Mouse (Mus musculus) adrenal gland, postnatal 25 days (tissue): ENCODE data around the gene Rnf8. TPM values are rescaled to one million over a fixed set of nuclear protein-coding genes. Genes with fewer than 3 reads are reported as not detected.
"Not testable (repeated sequence)": the region's sequence is repeated elsewhere in the genome, so short reads cannot be mapped to it uniquely, and the experiment has no call there.

ENCODE experiments used
- DNase-seq: peaks from one replicate; pipeline ENCODE4 v3.0.0; 2021; ENCODE audit warnings: mixed read lengths
- long read RNA-seq: library from polyadenylated mRNA; stranded (forward); transcript quantifications from one replicate; pipeline ENCODE4 v2.0.0, GENCODE M21; 2021
- total RNA-seq: library from RNA; stranded (reverse); gene quantifications from 2 replicates; pipeline ENCODE4 v1.2.3, GENCODE M21; 2021

The Rnf8 gene
- 54.1 and 57.0 TPM in 2 replicates for total RNA-seq
- long read RNA-seq, full-length matches to known transcripts: 69 of 73 reads
- long read RNA-seq, partial matches to known transcripts: 0 of 73 reads
- long read RNA-seq, other reads (novel, unspliced or antisense): 4 of 73 reads

- peak; percentile 97 for DNase-seq
Observed at GRCm38 (mm10) chr17:29614115-29615023, at the start of gene Rnf8, which contains the start of gene Gm28043. Gene Rnf8 (plus strand): TSS chr17:29614790. Gene Gm28043 (plus strand): TSS chr17:29614876.

- no peak for DNase-seq
Observed at GRCm38 (mm10) chr17:29565521-29565920, 49.1 kb upstream of the Rnf8 start.

DNA sequence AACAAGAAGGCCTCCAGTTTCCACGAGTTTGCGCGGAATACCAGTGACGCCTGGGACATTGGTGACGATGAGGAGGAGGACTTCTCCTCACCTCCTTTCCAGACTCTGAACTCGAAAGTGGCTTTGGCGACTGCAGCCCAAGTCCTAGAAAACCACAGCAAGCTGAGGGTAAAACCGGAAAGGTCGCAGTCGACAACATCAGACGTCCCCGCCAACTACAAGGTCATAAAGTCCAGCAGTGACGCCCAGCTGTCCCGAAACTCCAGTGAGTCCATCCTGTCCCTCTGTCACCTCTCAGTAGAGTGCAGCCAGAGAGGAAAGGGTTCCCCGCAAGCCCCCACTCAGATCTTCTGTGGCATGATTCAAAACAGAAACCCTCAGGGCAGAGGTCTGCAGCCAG, 46.2 kb upstream of the Rnf8 start:
- DNase-seq: no peak

- DNase-seq: no peak
Observed at GRCm38 (mm10) chr17:29569831-29570230, 44.8 kb upstream of the Rnf8 start.

GRCm38 (mm10) chr17:29579579-29580126, 34.9 kb upstream of the Rnf8 start:
- DNase-seq: no peak

DNA sequence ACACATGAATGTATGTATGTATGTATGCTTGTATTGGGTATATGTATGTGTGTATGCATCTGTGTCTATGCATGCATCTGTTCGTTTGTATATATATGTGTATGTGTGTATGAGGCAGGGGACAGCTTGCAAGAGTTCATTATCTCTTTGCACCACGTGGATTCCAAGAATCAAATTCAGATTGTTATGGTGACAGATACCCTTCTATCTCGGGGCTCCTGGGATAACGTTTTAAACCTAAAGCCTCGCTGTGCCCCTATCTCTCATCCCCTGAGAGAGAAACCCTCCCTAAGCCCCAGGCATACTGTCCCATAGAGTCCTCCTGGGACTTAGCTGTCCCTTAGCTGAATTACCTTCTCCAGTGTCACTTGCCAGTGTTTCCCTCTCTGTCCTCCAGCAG, 31.0 kb upstream of the Rnf8 start:
- DNase-seq: no peak

- DNase-seq: no peak
Observed at GRCm38 (mm10) chr17:29584306-29584705, 30.3 kb upstream of the Rnf8 start.

GRCm38 (mm10) chr17:29584737-29585136, 29.9 kb upstream of the Rnf8 start:
- DNase-seq: no peak

DNA sequence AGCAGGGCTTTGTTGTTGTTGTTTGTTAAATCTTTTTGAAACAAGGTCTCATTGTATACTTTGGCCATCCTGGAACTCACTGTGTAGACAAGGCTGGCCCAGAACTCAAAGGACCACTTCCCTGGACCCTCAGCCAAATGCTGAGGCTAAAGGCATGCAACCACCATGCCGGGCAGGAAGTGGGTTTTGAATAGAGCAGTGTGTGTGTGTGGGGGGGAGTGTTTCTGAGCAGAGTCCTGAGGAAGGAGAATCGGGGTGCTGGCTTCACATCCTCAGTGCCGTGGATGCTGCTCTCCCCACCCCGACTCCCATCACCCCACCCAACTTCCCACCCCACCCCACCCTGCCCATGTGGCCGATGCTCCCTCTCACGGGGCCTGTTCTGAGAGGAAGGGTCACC, 29.1 kb upstream of the Rnf8 start:
- no peak for DNase-seq

DNA sequence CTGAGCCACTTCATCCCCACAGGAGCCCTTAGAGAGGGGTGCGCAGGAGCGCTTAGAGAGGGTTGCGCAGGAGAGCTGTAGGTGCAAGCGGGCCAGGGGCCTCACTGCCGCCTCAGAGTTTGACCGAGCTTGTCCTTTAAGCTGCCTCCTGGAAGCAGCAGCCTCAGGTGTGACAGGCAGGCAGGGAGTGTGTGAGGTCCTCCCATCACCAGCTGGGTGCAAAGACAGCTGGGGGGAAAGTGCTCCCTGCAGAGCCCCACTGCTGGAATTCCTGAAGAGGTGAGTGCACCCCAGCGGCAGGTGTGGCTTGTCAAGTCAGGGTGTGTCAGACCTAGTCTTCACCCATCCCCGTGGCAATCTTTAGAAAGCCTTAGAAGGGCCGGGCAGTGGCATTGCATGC, 27.7 kb upstream of the Rnf8 start:
- DNase-seq: no peak

- no peak for DNase-seq
Observed at GRCm38 (mm10) chr17:29589221-29589898, 25.2 kb upstream of the Rnf8 start.

DNA sequence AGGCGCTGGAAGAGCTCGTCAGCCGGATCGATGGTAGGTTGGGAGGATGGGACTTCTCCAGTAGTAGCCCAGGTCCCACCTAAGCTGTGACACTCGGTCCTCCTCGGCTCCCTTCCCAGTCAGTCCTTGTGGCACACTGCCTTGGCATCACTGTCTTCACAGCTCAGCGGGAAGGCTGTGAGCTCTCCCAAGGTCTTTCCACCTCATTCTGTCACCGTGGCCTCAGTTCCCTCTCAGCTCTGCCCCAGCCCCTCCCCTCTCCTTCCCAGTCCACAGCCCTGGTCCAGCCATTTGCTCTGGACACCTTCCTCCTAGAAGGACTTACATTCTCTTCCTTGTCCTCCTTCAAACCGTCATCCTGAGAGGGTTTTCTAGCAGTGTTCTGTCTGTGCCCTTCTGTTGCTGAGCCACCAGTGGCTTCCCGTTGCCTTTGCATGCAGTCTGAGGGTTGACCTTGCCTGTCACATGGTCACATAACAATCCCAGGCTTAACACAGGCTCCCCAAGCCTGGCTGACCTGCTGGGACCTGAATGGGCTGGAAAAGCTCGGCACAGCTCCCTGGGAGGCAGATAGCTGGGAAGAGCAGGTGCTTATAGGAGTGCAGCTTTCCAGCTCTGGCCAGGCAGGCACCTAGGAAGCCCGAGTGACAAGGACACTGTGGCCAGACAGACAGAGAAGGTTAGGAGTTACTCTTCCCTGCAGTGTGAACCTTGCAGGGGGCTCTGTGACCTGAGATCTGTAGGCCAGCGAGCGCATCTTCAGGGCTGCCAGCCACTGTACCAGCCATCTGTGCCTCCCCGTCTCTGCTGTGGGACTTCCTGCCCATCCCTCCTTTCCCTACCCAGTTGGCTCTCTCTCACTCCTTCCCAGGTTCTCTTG, 18.5 kb upstream of the Rnf8 start:
- peak; percentile 34 for DNase-seq

- no peak for DNase-seq
Observed at GRCm38 (mm10) chr17:29596771-29597132, 17.8 kb upstream of the Rnf8 start.

- no peak for DNase-seq
Observed at GRCm38 (mm10) chr17:29599051-29599450, 15.5 kb upstream of the Rnf8 start.

DNA sequence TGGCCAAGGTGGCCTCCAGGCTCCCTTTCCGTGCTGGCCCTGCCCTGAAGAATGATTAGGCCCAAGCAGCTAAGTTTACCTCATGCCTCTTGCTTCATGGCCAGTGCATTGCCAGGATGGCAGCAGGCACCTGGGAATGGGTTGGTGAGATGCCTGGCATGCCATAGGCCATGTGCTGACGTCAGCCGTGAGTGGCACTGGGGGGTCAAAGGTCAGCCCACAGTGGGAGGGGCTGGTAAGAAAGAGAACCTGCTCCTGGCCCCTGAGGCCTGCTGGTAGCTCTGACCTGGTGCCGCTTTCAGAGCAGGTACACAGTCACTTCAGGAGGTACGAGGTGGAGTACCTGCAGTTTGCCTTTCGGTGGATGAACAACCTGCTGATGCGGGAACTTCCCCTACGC, 15.1 kb upstream of the Rnf8 start:
- no peak for DNase-seq

- DNase-seq: no peak
Observed at GRCm38 (mm10) chr17:29601391-29601790, 13.2 kb upstream of the Rnf8 start.

DNA sequence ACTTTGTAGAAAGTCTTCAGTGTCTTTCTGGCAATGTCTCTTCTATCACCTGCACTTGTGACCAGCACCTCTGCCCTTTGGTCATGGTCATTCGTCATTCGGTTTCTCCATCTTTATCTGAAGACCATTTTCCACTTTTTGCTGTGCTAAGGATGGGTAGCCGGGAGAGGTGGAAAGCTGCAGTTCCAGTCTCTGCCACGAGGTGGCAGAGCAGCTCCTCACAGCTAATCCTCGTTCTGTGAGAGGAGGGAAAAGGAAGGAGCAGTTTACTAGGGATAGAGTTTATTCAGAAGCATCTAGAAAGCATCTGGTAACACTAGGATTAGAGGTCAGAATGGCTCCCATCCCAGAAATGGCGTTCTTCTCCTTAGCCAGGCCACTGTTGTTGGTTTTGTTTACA, 11.3 kb upstream of the Rnf8 start:
- DNase-seq: peak; percentile 82

GRCm38 (mm10) chr17:29613453-29613852, 1.1 kb upstream of the Rnf8 start:
- DNase-seq: not testable (repeated sequence)

DNA sequence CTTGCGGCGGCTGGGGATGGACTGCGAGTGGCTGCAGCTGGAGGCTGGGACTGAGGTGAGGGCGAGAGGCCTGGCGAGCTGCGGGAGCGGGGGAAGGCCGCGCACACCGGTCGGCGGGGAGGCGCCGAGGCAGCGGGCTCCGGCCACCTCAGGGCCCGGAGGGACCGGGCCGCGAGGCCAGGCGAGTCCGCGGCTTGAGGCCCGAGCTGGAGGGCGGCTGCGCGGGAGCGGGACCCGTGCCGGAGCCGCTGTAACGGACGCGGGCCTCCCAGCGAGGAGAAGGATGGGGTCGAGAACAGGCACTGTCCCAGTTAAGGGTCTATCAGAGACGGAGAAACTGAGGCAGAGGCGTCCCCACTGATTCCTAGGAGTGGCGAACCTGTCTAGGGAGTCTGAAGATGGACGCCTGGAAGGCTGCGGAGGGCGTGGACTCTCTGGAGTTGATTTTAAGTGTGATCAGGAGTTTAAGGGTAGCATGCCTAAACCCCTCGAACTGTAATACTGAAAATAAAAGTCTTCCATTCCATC, 498 bp downstream of the Rnf8 start:
- no peak for DNase-seq

DNA sequence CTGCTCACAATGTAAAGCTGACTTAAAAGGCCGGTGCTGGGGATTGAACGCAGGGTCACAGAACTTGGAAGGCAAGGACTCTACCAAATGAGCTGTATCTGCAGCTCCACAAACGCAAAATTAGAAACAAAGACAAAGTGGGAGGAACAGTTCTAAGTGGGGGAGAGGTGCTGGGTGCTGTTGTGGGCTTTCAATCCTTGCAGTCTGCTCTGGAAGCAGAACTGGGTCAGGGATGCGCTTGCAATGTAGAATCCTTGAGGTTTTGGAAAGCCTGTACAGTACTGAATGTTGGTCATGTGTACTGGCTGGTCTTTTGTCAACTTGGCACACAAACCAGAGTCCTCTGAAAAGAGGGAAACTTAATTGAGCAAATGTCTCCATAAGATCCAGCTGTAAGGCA, 1.0 kb downstream of the Rnf8 start:
- no peak for DNase-seq

DNA sequence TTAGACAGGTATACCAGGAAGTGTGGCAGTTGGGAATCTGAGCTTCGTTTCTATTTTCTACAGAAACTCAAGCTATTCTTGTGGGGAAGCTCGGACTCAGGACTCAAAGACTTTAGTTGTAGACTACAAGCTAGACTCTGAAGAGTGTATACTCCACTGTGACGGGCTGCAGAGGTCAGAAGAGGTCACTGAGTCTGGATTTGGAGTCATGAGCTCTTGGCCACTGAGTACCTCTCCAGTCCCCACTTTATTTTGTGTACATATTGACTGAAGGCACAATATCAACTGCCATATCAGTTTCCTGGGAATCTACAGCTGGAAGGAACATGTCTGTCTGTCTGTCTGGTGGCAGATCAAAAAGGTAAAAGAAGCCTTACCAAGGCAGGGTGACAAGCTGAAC, 4.6 kb downstream of the Rnf8 start:
- DNase-seq: no peak

DNA sequence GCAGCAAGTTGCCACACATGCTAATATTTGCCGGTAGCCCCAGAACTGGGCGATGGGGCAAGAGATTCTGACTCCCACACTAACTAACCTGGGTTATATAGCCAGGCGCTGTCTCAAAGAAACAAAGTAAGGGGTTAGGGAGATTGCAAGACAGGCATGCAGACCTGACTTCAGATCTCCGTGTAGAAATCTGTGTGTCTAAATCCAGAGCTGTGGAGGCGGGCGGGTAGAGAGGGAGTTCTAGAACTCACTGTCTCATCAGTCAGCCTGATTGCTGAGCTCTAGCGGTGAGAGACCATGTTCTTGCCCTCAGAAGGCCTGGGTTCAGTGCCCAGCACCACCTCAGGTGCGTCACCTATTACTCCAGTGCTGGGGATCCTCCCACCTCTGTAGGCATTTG, 8.9 kb downstream of the Rnf8 start:
- no peak for DNase-seq
